8 mouse cellular contexts compared by ENCODE assay signal in genomic region chr7:4136404-4136770, GRCm38 (mm10). TPM values are rescaled to one million over a fixed set of nuclear protein-coding genes. Genes with fewer than 3 reads are reported as not detected.
DNase-seq lines count a peak whose midpoint lies in the region; ATAC-seq and TF ChIP-seq lines count a peak whose summit lies in the region.

No protein-coding gene starts in this region.

- H3K4me3 ChIP-seq in testis, adult 2 months (ENCODE audit: control insufficient read depth, low read depth, low read length) = peak overlapping the region; percentile 94
- H3K4me3 ChIP-seq in liver, embryonic 12.5 days = peak overlapping the region; percentile 89

- H3K9ac ChIP-seq in liver, embryonic 12.5 days = peak overlapping the region; percentile 88

- H3K27ac ChIP-seq in testis, adult 2 months (ENCODE audit: control insufficient read depth, insufficient read depth, low read depth, low read length) = peak overlapping the region; percentile 99
- peak overlapping the region; percentile 92 for H3K27ac ChIP-seq in liver, embryonic 12.5 days

- H3K4me1 ChIP-seq in testis, adult 2 months (ENCODE audit: control insufficient read depth, insufficient read depth, low read length) = peaks cover 2% of the 10 kb centered on the region; the same call in 1 of the 2 replicates
- peaks cover 32% of the 10 kb centered on the region for H3K4me1 ChIP-seq in liver, embryonic 12.5 days

- no peaks in the 10 kb centered on the region for H3K27me3 ChIP-seq in testis, adult 2 months (ENCODE audit: control insufficient read depth, insufficient read depth, low read length)
- H3K27me3 ChIP-seq in liver, embryonic 12.5 days (replicated peaks) = no peaks in the 10 kb centered on the region

- H3K36me3 ChIP-seq in testis, adult 2 months (ENCODE audit: control insufficient read depth, insufficient read depth, low read length) = no peaks in the 10 kb centered on the region
- H3K36me3 ChIP-seq in liver, embryonic 12.5 days = peaks cover 36% of the 10 kb centered on the region

- TF ChIP-seq POLR2A in testis, adult 2 months (IDR thresholded peaks at IDR 0.05; ENCODE audit: control insufficient read depth, low read depth, low read length) = no peak

- intact Hi-C loops in gastrocnemius, postnatal 14 days (cut with DNase I; ENCODE audit: low total_unique reads) = loop anchor here (10.0 kb wide), 1 partner anchor 288 kb away; no protein-coding TSS in a partner anchor

- ATAC-seq in cerebellum, adult (ENCODE audit: insufficient number of reproducible peaks, low FRiP score, low TSS enrichment) = 0 out of 2 replicates have a peak, but pooled peaks have one; percentile 7
- ATAC-seq in liver, embryonic 12.5 days = peak; percentile 20

- no peak for DNase-seq in cerebellum, adult 9-10 months
- DNase-seq in testis, postnatal 14 days (ENCODE audit: low spot score) = no peak
- no peak for DNase-seq in natural killer cell, adult 2 months (ENCODE audit: low spot score in 2 of 2)
- DNase-seq in cerebellum, adult 9-11 months = no peak
- DNase-seq in gastrocnemius, postnatal 14 days = no peak

- H3K9me3 ChIP-seq in liver, embryonic 12.5 days (replicated peaks) = no peaks in the 10 kb centered on the region

- TF ChIP-seq CTCF in testis, adult 2 months (IDR thresholded peaks at IDR 0.05; ENCODE audit: control insufficient read depth, insufficient read depth, insufficient replicate concordance, low read depth, low read length) = no peak

- WGBS in liver, embryonic 12.5 days (ENCODE audit: insufficient replicate concordance) = 0% methylated on average over 16 of the region's 16 CpGs

- peak overlapping the region; percentile 89 for H3K4me2 ChIP-seq in liver, embryonic 12.5 days

RNA-seq across cellular contexts. Expression of gene Leng8, which starts 0.5 kb away (rescaled TPM):
- 469 and 559 TPM in 2 replicates for polyA plus RNA-seq in testis, adult 2 months (2012; rRNA removed)
- 39.3 and 44.5 TPM in 2 replicates for polyA plus RNA-seq in liver, embryonic 12.5 days (2016; fragmentation: Nextera tagmentation; extraction: Ambion mirVana)
- total RNA-seq in gastrocnemius, postnatal 14 days (2021) = 10 to 100 TPM; 26.9 to 33.9 TPM

RNA-seq across cellular contexts. Expression of gene Leng9, which starts 13.8 kb away (rescaled TPM):
- polyA plus RNA-seq in testis, adult 2 months (2012; rRNA removed) = 5.1 and 5.7 TPM in 2 replicates
- 1.2 and 1.5 TPM in 2 replicates for polyA plus RNA-seq in liver, embryonic 12.5 days (2016; fragmentation: Nextera tagmentation; extraction: Ambion mirVana)
- 1 to 10 TPM; 2.1 to 2.3 TPM for total RNA-seq in gastrocnemius, postnatal 14 days (2021)

RNA-seq across cellular contexts. Expression of gene Ttyh1, which starts 17.2 kb away (rescaled TPM):
- polyA plus RNA-seq in testis, adult 2 months (2012; rRNA removed) = 59.3 and 70.0 TPM in 2 replicates
- polyA plus RNA-seq in liver, embryonic 12.5 days (2016; fragmentation: Nextera tagmentation; extraction: Ambion mirVana) = 0.48 and 0.77 TPM in 2 replicates
- total RNA-seq in gastrocnemius, postnatal 14 days (2021) = 1 to 10 TPM; 2.3 to 5.3 TPM

RNA-seq across cellular contexts. Expression of gene Cdc42ep5, which starts 28.3 kb away (rescaled TPM):
- 17.9 and 19.2 TPM in 2 replicates for polyA plus RNA-seq in testis, adult 2 months (2012; rRNA removed)
- 10.5 TPM in 2 replicates for polyA plus RNA-seq in liver, embryonic 12.5 days (2016; fragmentation: Nextera tagmentation; extraction: Ambion mirVana)
- 1 to 10 TPM; 6.5 to 6.9 TPM for total RNA-seq in gastrocnemius, postnatal 14 days (2021)

Comparison
In these comparisons a context has a peak if more than half of its experiments do, and no peak if none do; other contexts are left out.
1. RNA of gene Leng8, which starts 0.5 kb away (polyA plus RNA-seq): 469 to 559 TPM in testis, adult 2 months; 39.3 to 44.5 TPM in liver, embryonic 12.5 days; every median in the first group is over 10 times any median in the second.
2. RNA of gene Ttyh1, which starts 17.2 kb away (polyA plus RNA-seq): 59.3 to 70.0 TPM in testis, adult 2 months; 0.48 to 0.77 TPM in liver, embryonic 12.5 days; every median in the first group is over 10 times any median in the second.